Mouse (Mus musculus) ES-E14 (cell line): ENCODE measurements around the gene Slc44a1.

ENCODE experiments used
- HCFC1 ChIP-seq: IDR thresholded peaks from 2 replicates; pipeline ENCODE4 v1.6.1; 2012; ENCODE audit warnings: low read length, inconsistent platforms, borderline replicate concordance; ENCODE audit not compliant: insufficient read depth
- ZC3H11A ChIP-seq: IDR thresholded peaks from 2 replicates; pipeline ENCODE4 v1.6.1; 2012; ENCODE audit warnings: low read depth, mild to moderate bottlenecking, inconsistent platforms, low read length, borderline replicate concordance
- ZNF384 ChIP-seq: IDR thresholded peaks from 2 replicates; pipeline ENCODE4 v1.6.1; 2012; ENCODE audit warnings: low read depth, low read length, inconsistent platforms

DNA sequence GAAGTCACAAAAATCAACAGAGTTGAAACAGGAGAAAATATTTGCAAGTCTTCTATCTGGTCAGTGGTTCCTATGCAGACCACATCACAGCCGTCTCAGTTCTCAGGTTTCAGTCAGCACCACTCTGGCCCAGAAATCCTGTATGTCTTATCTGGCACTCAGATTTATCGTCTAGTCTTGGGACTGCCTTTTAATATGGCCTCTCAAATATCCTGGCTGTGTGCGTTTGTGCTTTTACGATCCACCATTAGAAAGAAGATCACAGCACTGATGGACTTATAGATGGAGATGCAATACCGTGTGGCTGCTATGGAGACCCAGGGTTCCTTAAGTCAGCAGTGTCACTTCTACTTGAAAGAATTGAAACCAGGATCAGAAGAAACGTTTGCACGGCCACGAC is 80.8 kb downstream of the Slc44a1 start:
- TF ChIP-seq ZC3H11A, result no peak
- no peak for TF ChIP-seq HCFC1
- TF ChIP-seq ZNF384, result no peak
